Mouse (Mus musculus) urinary bladder, postnatal 25 days (tissue): ENCODE measurements around the gene Cyba.

Experiments
- DNase-seq: peaks from one replicate; pipeline ENCODE4 v3.0.0; 2022; ENCODE audit warnings: low spot score

Gene Cyba

DNA sequence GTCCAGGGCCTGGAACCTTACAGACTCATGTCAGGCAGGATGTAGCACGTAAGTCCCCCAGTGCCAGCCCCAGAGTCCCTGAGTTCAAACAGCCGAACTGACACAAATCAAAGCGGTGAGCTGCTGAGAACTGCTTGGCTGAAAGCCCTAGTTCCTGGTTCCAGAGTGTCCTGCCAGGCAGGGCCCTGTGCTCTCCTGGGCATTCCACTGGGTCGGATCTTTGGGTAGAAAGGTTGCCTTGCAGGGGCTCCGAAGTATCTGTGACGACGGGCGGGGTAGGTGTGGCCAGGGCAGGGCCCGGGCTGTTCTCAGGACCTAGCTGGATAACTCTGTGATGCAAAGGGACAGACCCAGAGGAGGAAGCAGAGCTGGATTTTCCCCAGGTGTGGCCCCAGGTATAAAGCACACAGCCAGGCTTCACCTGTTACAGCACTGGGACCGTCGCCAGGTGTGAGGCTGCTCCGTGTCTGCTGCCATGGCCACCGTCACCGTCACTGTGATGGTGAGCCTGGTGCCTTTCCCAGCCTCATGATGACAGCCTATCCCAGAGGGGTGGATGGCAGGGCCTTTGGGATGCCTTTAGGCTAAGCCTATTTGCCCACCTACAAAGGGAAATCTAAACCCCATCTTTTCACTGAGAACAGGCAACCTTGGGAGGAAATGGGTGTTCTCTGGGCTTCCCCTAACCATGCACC lies 11.2 kb downstream of the Cyba start, which contains the start of gene Il17c:
Il17c (plus strand) TSS at position 645 of the 695 bp plus-strand sequence.
- DNase-seq: no peak

DNA sequence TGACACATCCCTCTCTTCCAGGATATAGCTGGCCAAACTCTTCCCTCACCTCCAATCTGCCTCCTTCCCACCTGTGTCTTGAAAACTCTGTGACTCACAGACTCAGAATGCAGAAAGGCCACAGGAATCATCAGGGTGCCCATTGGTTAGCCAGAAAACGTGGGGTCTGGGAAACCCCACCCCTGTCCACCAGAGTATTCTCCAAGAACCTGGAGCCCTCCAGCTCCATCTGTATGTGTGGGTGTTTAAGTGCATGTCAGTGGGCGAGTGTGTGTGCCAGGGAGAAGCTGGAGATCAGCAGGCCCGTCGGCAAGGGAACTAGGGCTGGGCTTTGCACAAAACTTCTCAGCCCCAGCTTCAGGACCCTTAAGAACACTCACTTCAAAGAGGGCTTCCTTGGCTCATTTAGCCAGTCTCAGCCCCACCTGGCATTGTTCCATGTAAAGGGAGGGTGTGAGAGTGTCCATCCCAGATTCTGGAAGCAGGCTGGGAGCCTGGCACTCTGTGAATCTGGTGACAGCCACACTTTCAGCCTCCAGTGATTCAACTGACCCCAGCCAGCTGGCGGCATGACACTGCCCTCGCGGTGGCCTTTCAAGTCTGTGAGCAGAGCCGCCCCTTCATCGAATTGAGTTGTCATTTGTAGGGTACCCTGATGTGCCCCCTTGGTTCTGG lies 12.7 kb downstream of the Cyba start:
- no peak for DNase-seq

DNA sequence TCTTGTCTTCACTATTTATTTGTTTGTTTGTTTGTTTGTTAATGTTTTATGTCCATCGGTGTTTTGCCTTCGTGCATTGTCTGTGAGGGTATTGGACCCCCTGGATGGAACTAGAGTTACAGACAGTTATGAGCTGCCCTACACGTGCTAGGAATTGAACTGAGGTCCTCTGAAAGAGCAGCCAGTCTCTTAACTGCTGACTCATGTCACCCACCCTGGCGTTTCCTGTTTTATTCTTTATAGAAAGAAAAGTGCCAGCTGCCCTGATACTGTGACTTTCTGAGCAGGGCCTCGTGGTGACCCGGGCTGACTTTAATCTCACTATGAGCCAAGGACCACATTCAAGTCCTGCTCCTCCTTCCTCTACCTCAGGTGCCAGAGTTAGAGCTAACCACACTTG lies 17.2 kb downstream of the Cyba start:
- no peak for DNase-seq

GRCm38 (mm10) chr8:122414311-122414710 lies 18.4 kb downstream of the Cyba start:
- DNase-seq: no peak

- no peak for DNase-seq
Measured at GRCm38 (mm10) chr8:122407678-122408077, 25.1 kb downstream of the Cyba start.

- no peak for DNase-seq
Measured at GRCm38 (mm10) chr8:122405146-122405805, 27.5 kb downstream of the Cyba start.

DNA sequence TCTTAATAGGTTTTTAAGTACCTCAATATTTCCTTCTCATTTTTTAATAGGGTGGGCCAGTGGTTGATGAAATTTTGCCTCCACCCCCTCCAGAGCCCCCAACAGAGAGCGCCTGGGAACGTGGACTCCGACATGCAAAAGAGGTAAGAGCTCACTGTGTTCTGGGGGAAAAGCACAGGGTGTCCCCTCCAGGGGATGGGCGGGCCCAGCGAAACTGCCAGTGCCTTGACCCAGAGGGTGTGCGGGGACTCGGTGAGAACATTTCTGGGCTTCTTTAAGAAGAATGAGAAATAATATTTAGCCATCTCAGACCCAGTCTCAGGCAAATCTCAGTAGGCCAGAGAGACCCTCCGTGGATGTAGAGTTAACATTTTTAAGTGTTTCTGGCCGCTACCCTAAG lies 34.5 kb downstream of the Cyba start:
- no peak for DNase-seq

DNA sequence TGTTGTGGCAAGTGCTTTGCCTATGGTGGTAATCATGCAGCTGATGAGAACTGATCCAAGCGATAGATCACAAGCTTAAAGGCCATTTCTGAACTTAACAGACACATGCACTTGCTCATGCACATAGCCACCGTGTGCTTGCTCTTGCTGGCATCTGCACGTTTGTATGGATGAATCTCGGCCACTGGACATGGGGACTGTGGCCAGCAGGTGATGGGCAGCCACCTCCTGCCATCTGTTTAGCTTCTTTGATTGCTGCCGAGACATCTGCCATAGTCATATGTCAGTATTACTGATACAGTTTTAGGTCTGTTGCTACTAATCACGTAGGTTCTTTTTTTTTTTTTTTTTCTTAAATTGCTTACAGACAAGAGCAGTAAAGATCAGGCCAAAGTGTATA lies 37.4 kb downstream of the Cyba start:
- no peak for DNase-seq

- no peak for DNase-seq
Measured at GRCm38 (mm10) chr8:122393717-122394116, 39.0 kb downstream of the Cyba start.

DNA sequence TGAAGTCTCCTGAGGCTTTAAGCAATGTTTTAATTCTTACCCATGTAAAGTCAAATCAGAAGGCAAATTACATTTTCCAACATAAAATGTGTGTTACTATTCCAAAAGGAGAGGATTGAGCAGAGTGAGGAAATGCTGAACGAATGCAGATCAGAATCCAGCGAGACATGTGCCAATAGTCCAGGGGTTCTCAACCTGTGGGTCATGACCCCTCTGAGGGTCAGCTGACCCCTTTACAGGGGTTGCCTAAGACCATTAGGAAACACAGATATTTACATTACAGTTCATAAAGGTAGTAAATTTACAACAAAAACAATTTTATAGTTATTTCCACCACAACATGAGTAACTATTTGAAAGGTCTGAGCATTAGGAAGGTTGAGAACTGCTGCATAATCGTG lies 42.0 kb downstream of the Cyba start:
- DNase-seq: no peak

- no peak for DNase-seq
Measured at GRCm38 (mm10) chr8:122389357-122389756, 43.4 kb downstream of the Cyba start.

- no peak for DNase-seq
Measured at GRCm38 (mm10) chr8:122383039-122383438, 49.7 kb downstream of the Cyba start.

DNA sequence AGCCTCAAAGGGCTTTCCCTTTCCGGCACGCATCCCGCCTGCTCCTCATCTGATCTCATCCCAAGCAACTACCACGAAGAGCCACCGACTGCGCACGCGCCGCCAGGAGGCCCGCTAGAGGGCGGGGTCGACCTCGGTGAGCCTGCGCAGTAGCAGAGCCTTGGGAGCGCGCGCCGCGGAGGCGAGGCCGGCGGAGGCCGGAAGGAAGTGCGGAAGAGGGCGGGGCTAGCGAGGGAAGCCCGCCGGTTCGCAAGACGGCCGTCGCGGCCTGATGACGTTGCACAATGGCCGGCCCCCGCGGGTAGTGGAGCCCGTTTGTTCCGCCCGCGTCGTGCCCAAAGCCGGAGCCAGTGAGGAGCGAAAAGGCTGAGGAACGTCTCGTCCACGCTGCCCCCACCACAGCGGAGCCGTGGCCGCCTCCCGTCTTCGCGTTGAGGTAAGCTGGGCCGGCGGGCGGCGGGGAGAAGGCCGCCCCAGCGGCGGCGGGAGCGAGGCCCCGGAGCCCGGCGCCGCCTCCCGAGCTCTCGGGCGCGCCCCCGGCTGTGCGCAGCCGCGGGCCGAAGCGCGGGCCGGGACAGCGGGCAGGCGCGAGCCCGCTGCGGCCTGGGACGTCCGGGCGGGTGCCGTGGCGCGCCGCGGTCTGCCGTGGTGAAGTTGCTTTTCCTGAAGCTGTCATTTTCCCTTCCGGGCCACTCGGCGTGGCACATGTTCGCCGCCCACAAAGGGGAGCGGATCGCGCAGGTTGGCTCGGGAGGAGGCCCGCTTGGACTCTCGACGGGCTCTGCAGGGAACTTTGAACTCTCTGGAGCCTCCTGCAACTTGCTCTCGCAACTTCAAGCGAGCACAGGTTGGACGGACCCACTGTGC lies 56.1 kb downstream of the Cyba start, which contains the start of gene Zc3h18:
Zc3h18 (plus strand) TSS at position 245 of the 867 bp plus-strand sequence.
- DNase-seq: peak; percentile 99

DNA sequence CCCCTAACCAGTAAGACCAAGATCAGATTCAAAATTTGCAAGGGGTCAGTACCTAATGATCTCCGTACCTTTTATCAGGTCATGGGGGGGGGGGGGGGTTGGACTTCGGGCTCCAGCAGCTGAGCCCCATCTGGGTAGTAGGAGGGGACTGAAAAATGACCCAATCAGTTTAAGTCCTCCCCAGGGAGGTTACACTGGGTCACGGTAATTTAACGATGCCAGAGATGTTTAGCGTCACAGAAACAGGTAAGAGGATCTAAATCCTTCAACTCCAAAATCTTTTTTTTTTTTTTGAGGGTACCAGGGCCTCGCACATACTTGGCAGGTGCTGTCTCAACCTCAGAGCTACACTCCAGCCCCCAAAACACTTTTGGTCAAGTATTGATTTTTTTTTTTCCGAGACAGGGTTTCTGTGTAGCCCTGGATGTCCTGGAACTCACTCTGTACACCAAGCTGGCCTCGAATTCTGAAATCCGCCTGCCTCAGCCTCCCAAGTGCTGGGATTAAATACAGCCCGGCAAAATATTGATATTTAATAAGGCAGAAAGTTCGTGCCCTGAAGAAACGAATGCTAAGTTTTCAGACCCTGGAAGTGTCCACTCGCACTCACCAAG lies 56.9 kb downstream of the Cyba start:
- no peak for DNase-seq

- no peak for DNase-seq
Measured at GRCm38 (mm10) chr8:122375320-122375719, 57.4 kb downstream of the Cyba start.
